Mouse (Mus musculus) kidney, adult 2 months (tissue): ENCODE results near the gene Hsf4. TPM values are rescaled to one million over a fixed set of nuclear protein-coding genes. Genes with fewer than 3 reads are reported as not detected.
A peak's percentile ranks its signal among the peaks of the same experiment; 100 is the strongest.

Experiments
- DNase-seq: peaks from one replicate; pipeline ENCODE4 v3.0.0; 2021
- H3K27ac ChIP-seq: fragments of 200-500 bp; 2 replicates; pipeline ENCODE4 v1.5.1; 2012; ENCODE audit warnings: low read depth, low read length, control low read depth, inconsistent platforms; ENCODE audit not compliant: insufficient read depth
- H3K27me3 ChIP-seq: fragments of 200-500 bp; replicated peaks from 2 replicates; pipeline ENCODE4 v1.6.1; 2012; ENCODE audit warnings: mild to moderate bottlenecking, moderate library complexity, low read length, inconsistent platforms; ENCODE audit not compliant: control insufficient read depth, insufficient read depth
- H3K36me3 ChIP-seq: fragments of 200-500 bp; 2 replicates; pipeline ENCODE4 v1.6.1; 2012; ENCODE audit warnings: mild to moderate bottlenecking, moderate library complexity, low read length, inconsistent platforms; ENCODE audit not compliant: control insufficient read depth, insufficient read depth
- H3K4me1 ChIP-seq: fragments of 200-500 bp; 2 replicates; pipeline ENCODE4 v1.6.1; 2011; ENCODE audit warnings: low read length; ENCODE audit not compliant: control insufficient read depth, insufficient read depth
- H3K4me3 ChIP-seq: fragments of 200-500 bp; 2 replicates; pipeline ENCODE4 v1.5.1; 2011; ENCODE audit warnings: mild to moderate bottlenecking, low read depth, low read length, control low read depth; ENCODE audit not compliant: insufficient read depth
- CTCF ChIP-seq: fragments of 200-500 bp; conservative IDR thresholded peaks from 2 replicates; pipeline ENCODE4 v1.5.1; 2011; ENCODE audit warnings: low read depth, mild to moderate bottlenecking, control low read depth, low read length, moderate library complexity, mixed read lengths; ENCODE audit not compliant: insufficient read depth, insufficient read length
- POLR2A ChIP-seq: fragments of 200-500 bp; IDR thresholded peaks from one replicate; pipeline ENCODE4 v1.6.1; 2011; ENCODE audit warnings: low read depth, low read length, control low read depth
- WGBS: fragments of 180-500 bp; shearing (Covaris S2); methylation state at CpG from one replicate; pipeline ENCODE4 v1.1.7; 2018; 5-methylcytosine and 5-hydroxymethylcytosine counted together
- polyA plus RNA-seq: library from polyadenylated mRNA; depleted of rRNA; stranded (reverse); fragments of >200 nt; gene quantifications from 2 replicates; pipeline ENCODE4 v1.2.3, GENCODE M21; 2012

The Hsf4 gene
- polyA plus RNA-seq, 1 experiment, result 2.7 TPM

- TF ChIP-seq CTCF (peak; percentile 70), POLR2A (no peak)
- peaks cover under 1% of the 10 kb centered on the region; the same call in 1 of the 2 replicates for H3K4me1 ChIP-seq
- no peaks in the 10 kb centered on the region for H3K27me3 ChIP-seq
- WGBS, result under 1% methylated on average over 74 of the region's 74 CpGs
- H3K27ac ChIP-seq, result no peak overlapping the region
- DNase-seq, result peak; percentile 90
- no peaks in the 10 kb centered on the region for H3K36me3 ChIP-seq
- H3K4me3 ChIP-seq, result peak overlapping the region; percentile 62
Measured at GRCm38 (mm10) chr8:105254152-105254965, 15.2 kb upstream of the Hsf4 start.

- H3K27me3 ChIP-seq, result no peaks in the 10 kb centered on the region
Measured at GRCm38 (mm10) chr8:105254966-105255350, 14.6 kb upstream of the Hsf4 start, which contains the start of gene B3gnt9. Gene B3gnt9 (minus strand): TSS chr8:105255153.

GRCm38 (mm10) chr8:105257318-105258114, 12.1 kb upstream of the Hsf4 start:
- H3K4me3 ChIP-seq, result no peak overlapping the region
- H3K4me1 ChIP-seq, result peaks cover 3% of the 10 kb centered on the region; the same call in 1 of the 2 replicates
- WGBS, result 88% methylated on average over 7 of the region's 7 CpGs
- no peaks in the 10 kb centered on the region for H3K36me3 ChIP-seq
- TF ChIP-seq POLR2A, result no peak
- TF ChIP-seq CTCF, result no peak
- H3K27ac ChIP-seq, result no peak overlapping the region
- no peak for DNase-seq
- H3K27me3 ChIP-seq, result no peaks in the 10 kb centered on the region

More at GRCm38 (mm10) chr8:105254966-105255350, 14.6 kb upstream of the Hsf4 start, which contains the start of gene B3gnt9:
- 11% methylated on average over 14 of the region's 14 CpGs for WGBS
- peak within 1 kb of the TSS; percentile 62 for H3K4me3 ChIP-seq
- H3K4me1 ChIP-seq, result peaks cover 3% of the 10 kb centered on the region; the same call in 1 of the 2 replicates
- H3K27ac ChIP-seq, result no peak within 1 kb of the TSS
- TF ChIP-seq POLR2A, result no peak
- no peak for TF ChIP-seq CTCF
- H3K36me3 ChIP-seq, result no peaks in the 10 kb centered on the region
- peak; percentile 47 for DNase-seq

- peaks cover 3% of the 10 kb centered on the region; the same call in 1 of the 2 replicates for H3K4me1 ChIP-seq
- no peaks in the 10 kb centered on the region for H3K27me3 ChIP-seq
- WGBS, result 36% methylated on average over 55 of the region's 55 CpGs
- H3K27ac ChIP-seq, result no peak overlapping the region
- no peak for TF ChIP-seq CTCF
- TF ChIP-seq POLR2A, result no peak
- no peak for DNase-seq
- no peaks in the 10 kb centered on the region for H3K36me3 ChIP-seq
- peak overlapping the region; percentile 34; the same call in 1 of the 2 replicates for H3K4me3 ChIP-seq
Measured at GRCm38 (mm10) chr8:105258911-105259720, 10.5 kb upstream of the Hsf4 start.

- H3K27ac ChIP-seq, result no peak overlapping the region
- H3K27me3 ChIP-seq, result no peaks in the 10 kb centered on the region
- peaks cover 3% of the 10 kb centered on the region; the same call in 1 of the 2 replicates for H3K4me1 ChIP-seq
- H3K4me3 ChIP-seq, result peak overlapping the region; percentile 34; the same call in 1 of the 2 replicates
- TF ChIP-seq POLR2A (no peak), CTCF (peak; percentile 88)
- WGBS, result 8% methylated on average over 30 of the region's 30 CpGs
- peak; percentile 69 for DNase-seq
- H3K36me3 ChIP-seq, result no peaks in the 10 kb centered on the region
Measured at GRCm38 (mm10) chr8:105259721-105260320, 9.8 kb upstream of the Hsf4 start.

GRCm38 (mm10) chr8:105260371-105261099, 9.1 kb upstream of the Hsf4 start:
- no peak for DNase-seq
- TF ChIP-seq POLR2A (no peak), CTCF (no peak)
- H3K4me3 ChIP-seq, result no peak overlapping the region
- no peaks in the 10 kb centered on the region for H3K36me3 ChIP-seq
- H3K27ac ChIP-seq, result no peak overlapping the region
- peaks cover 3% of the 10 kb centered on the region; the same call in 1 of the 2 replicates for H3K4me1 ChIP-seq
- no peaks in the 10 kb centered on the region for H3K27me3 ChIP-seq
- WGBS, result 83% methylated on average over 7 of the region's 7 CpGs
